Mouse (Mus musculus) heart, postnatal 0 days (tissue): ENCODE measurements around the gene Enox1.

Source experiments
- CTCF ChIP-seq: IDR thresholded peaks from 2 replicates; pipeline ENCODE4 v1.5.1; 2016; ENCODE audit warnings: antibody characterized with exemption, control low read depth, low read depth
- EP300 ChIP-seq: IDR thresholded peaks from 2 replicates; pipeline ENCODE4 v1.6.1; 2016; ENCODE audit warnings: antibody characterized with exemption, low read depth

DNA sequence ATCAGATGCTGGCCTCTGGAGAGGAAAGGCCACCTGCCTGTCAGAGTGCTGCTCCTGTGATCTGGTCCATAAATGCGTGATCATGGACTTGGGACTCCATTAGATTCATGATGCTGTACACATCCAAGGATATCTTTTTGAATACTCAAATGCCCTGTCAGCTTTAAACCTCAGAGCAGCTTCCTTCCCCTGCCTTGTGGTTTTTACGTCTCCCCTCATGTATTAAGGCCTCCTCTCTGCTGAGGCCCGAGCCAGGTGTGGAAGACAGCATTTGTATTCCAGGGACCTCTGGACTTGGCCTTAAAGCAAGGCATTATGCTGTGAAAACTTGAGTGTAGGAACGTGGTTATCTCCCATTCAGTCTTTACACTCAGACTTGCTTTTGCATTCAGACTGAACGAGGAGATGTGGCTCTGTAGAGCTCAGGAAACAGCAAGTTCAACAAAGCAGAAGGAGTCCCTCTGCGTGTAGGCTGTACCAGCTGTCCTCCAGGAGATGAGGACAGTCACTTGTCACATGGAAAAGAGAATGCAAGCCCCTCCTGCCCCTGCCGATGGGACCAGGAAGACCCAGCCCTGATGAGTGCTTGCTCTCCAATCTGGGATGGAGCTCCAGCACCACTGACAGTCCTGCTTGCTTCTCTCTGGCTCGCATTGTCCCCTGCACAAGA lies 252.8 kb downstream of the Enox1 start:
- TF ChIP-seq CTCF (no peak), EP300 (no peak)
